In genomic region chr1:152461814-152462213, GRCm38 (mm10) we compare ENCODE assay signal across 11 mouse cellular contexts.
DNase-seq lines count a peak whose midpoint lies in the region; ATAC-seq and TF ChIP-seq lines count a peak whose summit lies in the region.
"Had no signal": no experiment of that assay in that cellular context is flagged by ENCODE, and none has a peak within 500 bp of the region (broad histone marks: within the 10 kb centered on the region; RNA-seq: fewer than 3 reads in every experiment).

No protein-coding gene starts in this region.

- H3K9me3 ChIP-seq in intestine, embryonic 16.5 days (ENCODE audit: control insufficient read depth, low read length) = no peaks in the 10 kb centered on the region
- no peaks in the 10 kb centered on the region for H3K9me3 ChIP-seq in midbrain, embryonic 15.5 days

- no peak overlapping the region for H3K9ac ChIP-seq in intestine, embryonic 16.5 days (ENCODE audit: low read depth, low read length)
- no peak overlapping the region for H3K9ac ChIP-seq in midbrain, embryonic 15.5 days
- H3K9ac ChIP-seq: liver, embryonic 14.5 days had no signal

- intact Hi-C loops in gastrocnemius, adult 2 months (cut with DNase I) = loop anchor here (5.0 kb wide), 1 partner anchor 35 kb away; no protein-coding TSS in a partner anchor
- intact Hi-C loops in left cerebral cortex, postnatal 4 days (cut with DNase I) = no loop called here

- no peaks in the 10 kb centered on the region for H3K36me3 ChIP-seq in intestine, embryonic 16.5 days (ENCODE audit: control insufficient read depth, insufficient read depth, low read length)
- H3K36me3 ChIP-seq in midbrain, embryonic 15.5 days (replicated peaks) = no peaks in the 10 kb centered on the region

- H3K4me3 ChIP-seq in gastrocnemius, adult 2 months = no peak overlapping the region
- H3K4me3 ChIP-seq in intestine, embryonic 16.5 days (ENCODE audit: low read length) = no peak overlapping the region
- H3K4me3 ChIP-seq in midbrain, embryonic 15.5 days = no peak overlapping the region

- DNase-seq in gastrocnemius, adult 2 months = peak; percentile 44
- DNase-seq in gastrocnemius, postnatal 4 days (ENCODE audit: low spot score in 2 of 2) = no peak
- peak; percentile 99 for DNase-seq in heart, adult 11 months
- DNase-seq in left cerebral cortex, postnatal 4 days = no peak
- no peak for DNase-seq in thymus, postnatal 14 days
- DNase-seq in frontal cortex, postnatal 14 days (ENCODE audit: low spot score in 2 of 2) = no peak
- DNase-seq: cerebellum, adult 11 months had no signal

- H3K4me2 ChIP-seq in intestine, embryonic 16.5 days (ENCODE audit: low read depth, low read length) = no peak overlapping the region
- no peak overlapping the region for H3K4me2 ChIP-seq in midbrain, embryonic 15.5 days

- H3K27ac ChIP-seq in gastrocnemius, adult 2 months = peak overlapping the region; percentile 80
- H3K27ac ChIP-seq in intestine, embryonic 16.5 days (ENCODE audit: low read length) = no peak overlapping the region
- H3K27ac ChIP-seq in midbrain, embryonic 15.5 days = peak overlapping the region; percentile 54
- H3K27ac ChIP-seq: liver, embryonic 14.5 days had no signal

- no peaks in the 10 kb centered on the region for H3K27me3 ChIP-seq in intestine, embryonic 16.5 days (replicated peaks; ENCODE audit: control insufficient read depth, insufficient read depth, low read length)
- no peaks in the 10 kb centered on the region for H3K27me3 ChIP-seq in midbrain, embryonic 15.5 days (replicated peaks)
- H3K27me3 ChIP-seq: CH12.LX had no signal

- 23% methylated on average over 3 of the region's 3 CpGs for WGBS in intestine, embryonic 16.5 days
- WGBS in midbrain, embryonic 15.5 days = 64% methylated on average over 3 of the region's 3 CpGs

- peak; percentile 46; the same call in 1 of the 2 replicates for ATAC-seq in intestine, embryonic 16.5 days
- ATAC-seq in midbrain, embryonic 15.5 days (replicated peaks) = 0 out of 2 replicates have a peak, but pooled peaks have one; percentile 37

- TF ChIP-seq CTCF in gastrocnemius, adult 2 months (IDR thresholded peaks at IDR 0.05) = no peak

- H3K4me1 ChIP-seq in intestine, embryonic 16.5 days (ENCODE audit: control insufficient read depth, insufficient read depth, low read length) = peaks cover 3% of the 10 kb centered on the region; the same call in 1 of the 2 replicates
- H3K4me1 ChIP-seq in midbrain, embryonic 15.5 days = peaks cover 8% of the 10 kb centered on the region; the same call in 1 of the 2 replicates

Comparison
In these comparisons a context has a peak if more than half of its experiments do, and no peak if none do; other contexts are left out.
1. DNase-seq: peak in gastrocnemius, adult 2 months (single experiment) and heart, adult 11 months (single experiment); none in gastrocnemius, postnatal 4 days (0 of 2), left cerebral cortex, postnatal 4 days (single experiment), thymus, postnatal 14 days (single experiment) and frontal cortex, postnatal 14 days (0 of 2).